Mouse (Mus musculus): Measurements from ENCODE around the gene Bora.
A peak's percentile ranks its signal among the peaks of the same experiment; 100 is the strongest.

Bora gene

DNA sequence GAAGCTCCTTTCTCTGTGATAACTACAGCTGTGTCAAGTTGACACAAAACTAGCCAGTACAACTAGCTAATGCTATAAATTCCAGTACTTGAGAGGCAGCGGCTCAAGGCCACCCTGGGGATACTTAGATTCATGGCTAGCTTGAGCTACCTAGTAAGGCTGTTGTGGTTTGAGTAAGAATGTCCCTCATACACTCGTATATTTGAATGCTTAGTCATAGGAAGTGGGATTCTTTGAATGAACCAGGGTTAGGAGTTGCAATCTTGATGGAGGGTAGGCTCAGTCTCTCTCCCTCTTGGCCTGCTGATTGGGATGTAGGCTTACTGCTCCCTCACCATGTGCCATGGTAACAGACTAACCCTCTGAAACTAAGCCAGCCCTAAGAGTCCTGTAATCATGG lies 17.1 kb downstream of the Bora start:
- no peak for DNase-seq (ENCODE audit: low read depth, low spot score)

DNA sequence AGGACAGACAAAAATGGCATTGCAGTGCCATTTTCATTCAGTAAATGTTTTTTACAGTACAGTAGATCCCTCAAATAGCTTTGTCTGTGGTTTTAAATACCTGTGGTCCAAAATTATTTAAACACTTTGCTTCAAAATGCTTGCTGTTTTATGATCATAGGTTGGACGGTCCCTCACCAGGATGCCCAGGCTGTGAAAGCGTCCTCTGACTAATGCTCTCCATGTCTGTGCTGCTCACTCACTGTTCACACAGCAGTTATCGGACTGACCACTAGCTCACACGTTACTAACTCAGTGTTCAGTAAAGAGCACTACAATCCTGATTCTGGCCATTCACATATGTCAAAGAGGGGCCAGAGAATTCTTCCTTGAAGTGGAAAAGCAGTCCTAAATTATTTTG lies 25.1 kb downstream of the Bora start:
- no peak for DNase-seq (ENCODE audit: low read depth, low spot score)

DNA sequence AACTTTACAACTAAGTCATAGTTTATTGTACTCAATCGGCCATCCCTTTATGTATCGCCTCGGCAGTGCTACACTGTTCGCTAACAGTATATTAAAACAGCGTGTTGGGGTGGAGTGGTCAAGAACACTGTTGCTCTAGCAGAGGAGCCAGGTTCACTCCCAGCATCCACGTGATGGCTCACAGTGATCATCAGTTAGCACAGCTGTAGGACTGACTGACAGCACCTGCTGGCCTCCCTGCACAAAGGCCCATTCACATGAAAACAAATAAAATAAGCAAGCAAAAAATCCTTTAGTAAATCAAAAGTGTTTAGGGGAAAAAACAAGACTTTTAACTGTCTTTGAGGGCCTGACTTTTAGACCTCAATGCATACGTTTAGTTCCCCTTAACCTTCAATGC lies 42.9 kb downstream of the Bora start:
- DNase-seq (ENCODE audit: low read depth, low spot score) = no peak

DNA sequence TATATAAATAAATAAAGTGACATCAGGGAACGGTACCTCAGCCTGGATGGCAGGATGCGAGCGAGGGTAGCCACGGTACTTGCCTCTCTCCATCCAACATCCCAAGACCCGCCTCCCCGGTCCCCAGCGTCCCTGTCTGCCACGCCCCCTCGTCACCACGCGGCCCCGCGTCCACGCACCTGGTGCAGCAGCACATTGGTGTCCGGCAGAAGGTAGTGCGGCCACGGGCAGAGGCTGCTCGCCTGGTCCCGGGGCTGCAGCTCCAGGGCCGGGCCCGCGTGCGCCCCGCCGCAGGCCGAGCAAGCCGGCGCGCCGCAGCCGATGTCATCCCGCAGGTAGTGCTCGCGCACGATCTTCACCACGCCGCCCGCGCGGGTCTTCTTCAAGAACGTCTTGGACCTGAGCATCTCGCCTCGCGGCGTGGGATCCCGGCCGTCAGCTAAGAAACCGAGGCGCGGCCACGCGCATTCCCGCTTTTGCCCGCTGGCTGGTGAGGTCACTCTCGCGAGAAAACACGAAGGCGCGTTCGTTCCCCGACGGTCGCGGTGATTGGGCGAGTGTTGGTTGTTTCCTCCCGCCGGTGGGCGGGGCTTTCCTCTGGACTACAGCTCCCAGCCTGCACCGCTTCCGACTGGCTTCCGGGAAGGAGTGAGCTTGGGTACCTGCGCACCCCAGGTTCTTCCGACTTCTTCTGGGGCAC lies 53.4 kb downstream of the Bora start, which contains the start of the genes Pibf1 and Dis3:
Pibf1 (plus strand) TSS at position 158 of the 700 bp plus-strand sequence.
Dis3 (minus strand) TSS at position 504 of the 700 bp plus-strand sequence.
- peak; percentile 96 for DNase-seq (ENCODE audit: low read depth, low spot score)

DNA sequence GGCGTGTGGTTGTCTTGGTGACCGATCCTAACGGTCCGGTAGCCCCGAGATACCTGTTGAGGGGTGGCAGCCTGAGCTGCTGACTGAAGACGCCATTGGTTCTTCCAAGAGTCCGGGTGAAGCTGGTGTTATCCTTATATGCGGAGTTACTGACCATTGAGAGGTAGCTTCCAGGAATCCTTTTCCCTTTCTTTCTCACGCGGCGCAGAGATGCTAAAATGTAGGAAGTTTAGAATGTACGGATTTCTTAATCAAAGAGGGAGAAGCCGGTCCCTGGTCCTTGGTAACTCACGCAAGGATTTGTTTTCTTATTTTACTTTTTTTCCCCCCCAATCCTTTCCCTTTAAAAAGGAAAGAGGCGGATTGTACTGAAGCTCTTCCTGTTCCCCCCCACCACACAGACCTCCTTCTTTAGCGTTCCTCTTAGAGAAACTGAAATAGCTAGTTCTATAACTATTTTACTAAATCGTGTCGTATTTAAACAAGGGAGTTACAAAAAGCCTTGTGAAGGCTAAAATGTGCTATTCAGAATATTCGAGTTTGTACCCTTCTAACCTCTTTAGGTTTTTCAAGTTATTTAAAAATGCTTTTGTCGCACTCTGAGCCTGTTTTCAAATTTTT lies 54.1 kb downstream of the Bora start:
- DNase-seq (ENCODE audit: low read depth, low spot score) = peak; percentile 39

DNA sequence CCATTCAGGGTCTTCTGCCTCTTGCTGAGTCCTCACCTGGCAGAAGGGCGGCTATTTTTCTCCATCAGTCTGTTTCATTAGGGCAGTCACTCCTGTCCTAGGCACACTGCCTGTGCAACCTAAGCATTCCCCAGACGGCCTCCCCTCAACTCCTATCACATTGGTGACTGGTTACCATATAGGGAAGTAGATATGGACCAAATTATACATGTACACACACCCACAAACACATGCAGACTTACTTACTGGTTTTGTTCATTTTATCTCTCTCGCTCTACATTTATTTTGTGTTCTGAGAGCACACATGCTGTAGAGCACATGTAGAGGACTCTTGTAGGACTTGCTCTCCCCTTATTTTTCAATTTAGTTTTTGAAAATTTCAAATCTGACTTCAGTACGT lies 57.0 kb downstream of the Bora start:
- DNase-seq (ENCODE audit: low read depth, low spot score) = no peak

DNA sequence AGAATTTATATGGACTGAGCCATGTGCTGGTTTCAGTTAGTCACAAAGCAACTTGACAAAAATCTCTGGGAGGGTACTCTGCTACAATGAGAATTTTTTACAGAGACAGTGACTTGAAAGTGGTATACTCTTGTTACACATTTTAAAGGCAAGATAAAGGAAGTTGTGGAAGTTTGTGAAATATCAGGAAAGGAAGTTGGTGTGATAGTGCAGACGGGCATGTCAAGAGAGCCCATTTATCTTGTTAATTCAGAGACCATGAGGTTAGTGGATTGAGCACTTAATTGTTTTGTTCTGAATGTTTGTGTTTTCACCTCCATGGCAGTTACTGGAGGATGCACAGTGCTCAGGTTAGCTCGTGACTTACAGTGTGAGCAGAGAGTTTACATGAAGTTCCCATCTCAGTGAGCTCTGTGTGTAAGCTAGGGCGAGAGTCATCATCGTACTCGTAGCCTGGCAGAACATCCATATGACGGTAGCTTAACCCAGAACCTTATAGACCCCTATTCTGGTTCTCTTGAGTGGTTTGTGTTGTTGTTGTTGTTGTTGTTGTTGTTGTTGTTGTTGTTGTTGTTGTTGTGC lies 58.6 kb downstream of the Bora start:
- no peak for DNase-seq (ENCODE audit: low read depth, low spot score)

DNA sequence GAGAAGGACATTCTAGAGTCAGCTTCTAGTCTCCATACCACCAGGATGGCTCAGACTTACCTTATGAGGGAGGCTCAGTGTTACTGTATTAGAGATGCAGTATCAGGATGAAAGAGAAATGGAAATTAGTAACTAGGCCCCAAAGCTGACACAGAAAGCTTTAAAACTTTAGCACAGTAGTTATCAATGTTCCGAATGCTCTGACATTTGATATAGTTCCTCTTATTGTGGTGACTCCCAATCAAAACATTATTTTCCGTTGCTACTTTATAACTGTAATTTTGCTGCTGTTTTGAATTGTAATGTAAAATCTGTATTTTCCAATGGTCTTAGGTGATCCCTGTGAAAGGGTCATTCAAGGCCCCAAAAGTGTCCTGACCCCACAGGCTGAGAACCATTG lies 60.6 kb downstream of the Bora start:
- no peak for DNase-seq (ENCODE audit: low read depth, low spot score)

DNA sequence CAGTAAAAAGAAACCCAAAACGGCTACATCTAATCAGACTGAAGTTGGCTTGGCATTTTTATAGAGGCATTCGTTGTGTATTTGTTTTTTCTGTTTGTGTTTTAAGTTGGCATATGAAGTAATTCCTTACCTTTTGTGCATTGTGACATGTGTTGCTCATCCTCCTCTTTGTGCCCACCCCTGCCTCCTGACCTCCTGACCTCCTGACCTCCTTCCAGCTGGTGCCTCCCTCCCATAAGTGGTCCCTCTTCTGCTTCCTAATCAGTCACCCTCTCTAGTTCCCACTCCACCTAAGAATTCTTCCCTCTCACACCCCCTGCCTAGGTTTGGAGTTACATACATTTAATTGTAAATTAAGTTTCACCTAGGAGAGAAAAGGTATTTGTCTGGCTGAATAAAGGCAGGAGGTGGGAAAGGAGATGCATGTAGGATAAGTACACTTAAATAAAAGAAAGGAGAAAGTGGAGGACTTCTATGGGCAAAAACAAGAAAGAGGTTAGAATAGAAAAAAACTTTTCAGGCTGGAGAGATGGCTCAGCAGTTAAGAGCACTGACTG lies 61.7 kb downstream of the Bora start:
- no peak for DNase-seq (ENCODE audit: low read depth, low spot score)

DNA sequence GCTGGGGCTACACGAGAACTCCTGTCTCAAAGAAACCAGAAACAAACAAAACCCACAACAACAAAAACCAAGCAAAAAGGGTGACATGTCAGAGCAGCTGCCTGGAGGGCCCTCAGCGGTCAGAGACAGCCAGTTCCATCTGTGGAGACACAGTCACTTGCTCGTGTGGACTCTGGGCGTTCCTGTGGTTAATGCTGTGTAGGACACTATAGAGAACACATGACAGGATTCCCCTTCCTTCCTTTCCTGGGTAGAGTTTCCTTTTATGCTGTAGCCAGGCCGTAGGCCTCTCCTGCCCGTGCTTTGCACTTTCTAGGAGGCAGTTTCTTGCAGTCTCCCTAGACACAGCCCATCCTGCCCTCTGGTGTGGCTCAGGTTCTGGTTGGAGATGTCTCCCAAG lies 62.7 kb downstream of the Bora start:
- no peak for DNase-seq (ENCODE audit: low read depth, low spot score)

DNA sequence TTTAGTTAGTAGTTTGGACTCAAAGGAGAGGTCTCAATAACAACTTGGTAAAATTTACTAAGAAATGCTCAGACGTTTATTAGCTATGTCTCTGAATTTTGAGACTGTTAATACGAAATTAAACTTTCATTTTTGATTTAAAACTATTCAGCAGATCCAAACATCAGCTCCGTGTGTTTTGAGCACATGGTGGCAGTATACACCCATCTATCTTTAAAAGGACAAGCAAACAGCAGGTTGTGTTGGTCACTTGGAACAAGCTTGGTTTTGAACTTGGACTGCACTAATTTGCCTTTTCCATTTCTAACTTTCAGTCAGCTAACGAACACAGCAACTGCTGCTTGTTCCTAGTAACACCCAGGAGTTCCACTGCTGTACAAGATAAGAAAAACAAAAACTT lies 71.6 kb downstream of the Bora start:
- DNase-seq (ENCODE audit: low read depth, low spot score) = no peak

DNA sequence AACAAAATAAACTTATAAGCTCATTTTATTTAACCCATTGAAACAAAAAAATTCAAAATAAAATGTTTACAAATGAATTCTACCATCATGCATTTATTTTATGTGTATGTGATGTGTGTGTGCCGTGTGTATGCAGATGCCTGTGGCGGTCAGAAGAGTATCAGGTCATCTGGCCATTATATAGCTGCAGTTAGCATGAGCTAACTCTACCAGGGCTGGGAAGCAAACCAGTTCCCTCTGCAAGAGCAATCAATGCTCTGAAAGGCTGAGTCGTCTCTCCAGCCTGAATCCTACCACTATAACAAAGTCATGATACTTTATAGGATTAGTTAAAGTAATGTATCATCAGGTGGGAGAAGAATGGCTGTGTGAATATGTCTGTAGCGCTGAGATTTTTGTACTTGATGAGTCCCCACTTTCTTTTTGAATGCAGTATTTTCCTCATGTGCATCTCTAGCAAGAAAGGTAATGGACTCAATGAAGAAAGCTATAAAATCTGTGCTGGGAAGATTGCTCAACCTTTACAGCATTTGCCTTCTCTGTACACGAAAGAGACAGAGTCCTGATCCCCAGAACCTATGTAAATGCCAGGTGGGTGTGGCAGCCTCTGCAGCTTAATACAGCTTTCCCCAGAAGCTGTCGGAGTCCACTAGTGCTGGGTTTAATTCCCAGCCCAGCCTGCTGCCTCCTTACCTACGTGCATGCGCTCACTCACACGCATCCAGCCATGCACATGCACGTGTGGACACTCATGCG lies 75.7 kb downstream of the Bora start:
- no peak for DNase-seq (ENCODE audit: low read depth, low spot score)

DNA sequence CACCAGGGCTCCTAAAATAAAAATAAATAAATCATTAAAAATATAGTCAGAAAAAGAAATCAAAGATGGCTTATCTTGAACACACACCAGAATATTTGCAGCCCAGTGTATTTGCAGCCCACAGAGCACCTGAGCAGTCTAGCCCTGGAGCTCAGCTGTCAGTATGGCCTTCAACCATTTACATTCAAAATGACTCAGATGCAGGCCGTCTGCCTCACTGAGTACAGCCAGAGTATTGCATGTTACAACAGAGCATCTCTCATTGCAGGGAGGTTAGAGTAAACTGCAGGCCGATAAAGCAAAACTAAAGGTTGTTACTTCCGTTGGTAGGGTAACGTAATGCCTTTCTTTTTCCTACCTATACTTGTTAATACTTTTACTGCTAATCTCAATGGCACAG lies 78.1 kb downstream of the Bora start:
- no peak for DNase-seq (ENCODE audit: low read depth, low spot score)

Measured in telencephalon, adult 2 months (tissue).